Mouse (Mus musculus) heart, adult 9 months (tissue): ENCODE results near the gene Tbc1d23.
A peak's percentile ranks its signal among the peaks of the same experiment; 100 is the strongest.
"Not testable (repeated sequence)": the region's sequence is repeated elsewhere in the genome, so short reads cannot be mapped to it uniquely, and the experiment has no call there.

ENCODE experiments used
- DNase-seq, 2 experiments: peaks; one replicate each; pipeline ENCODE4 v3.0.0; 2022; ENCODE audit warnings: low spot score in 2 of 2

Gene Tbc1d23

GRCm38 (mm10) chr16:57231089-57231936, at the start of gene Tbc1d23:
Gene Tbc1d23 (minus strand): TSS chr16:57231504.
- DNase-seq: peak; percentile 97 to 98

- no peak for DNase-seq
Measured at GRCm38 (mm10) chr16:57280221-57281217, 49.2 kb upstream of the Tbc1d23 start.

GRCm38 (mm10) chr16:57278976-57279626, 47.8 kb upstream of the Tbc1d23 start:
- DNase-seq: no peak

GRCm38 (mm10) chr16:57269751-57270150, 38.4 kb upstream of the Tbc1d23 start:
- no peak for DNase-seq

GRCm38 (mm10) chr16:57268058-57268841, 36.9 kb upstream of the Tbc1d23 start:
- no peak for DNase-seq

- DNase-seq: peak; percentile 55 to 72
Measured at GRCm38 (mm10) chr16:57267068-57267467, 35.8 kb upstream of the Tbc1d23 start.

GRCm38 (mm10) chr16:57260152-57260551, 28.8 kb upstream of the Tbc1d23 start:
- DNase-seq: no peak

GRCm38 (mm10) chr16:57259356-57260083, 28.2 kb upstream of the Tbc1d23 start:
- DNase-seq: no peak

GRCm38 (mm10) chr16:57251589-57252421, 20.5 kb upstream of the Tbc1d23 start:
- DNase-seq: peak in 1 of 2 experiments; percentile 22

- DNase-seq: no peak
Measured at GRCm38 (mm10) chr16:57250991-57251390, 19.7 kb upstream of the Tbc1d23 start.

- no peak for DNase-seq
Measured at GRCm38 (mm10) chr16:57247464-57247863, 16.2 kb upstream of the Tbc1d23 start.

- peak in 1 of 2 experiments; percentile 22 for DNase-seq
Measured at GRCm38 (mm10) chr16:57246596-57246995, 15.3 kb upstream of the Tbc1d23 start.

GRCm38 (mm10) chr16:57243858-57244248, 12.5 kb upstream of the Tbc1d23 start:
- DNase-seq: peak; percentile 68 to 79

- DNase-seq: peak; percentile 35 to 38
Measured at GRCm38 (mm10) chr16:57243205-57243857, 12.0 kb upstream of the Tbc1d23 start.

GRCm38 (mm10) chr16:57242857-57243204, 11.5 kb upstream of the Tbc1d23 start:
- DNase-seq: no peak

- DNase-seq: no peak
Measured at GRCm38 (mm10) chr16:57235871-57236510, 4.7 kb upstream of the Tbc1d23 start.

GRCm38 (mm10) chr16:57231937-57232310, 620 bp upstream of the Tbc1d23 start:
- DNase-seq: not testable (repeated sequence)

GRCm38 (mm10) chr16:57226444-57226843, 4.9 kb downstream of the Tbc1d23 start:
- no peak for DNase-seq
